Comparison of ENCODE assay signal across 27 mouse cellular contexts in the genomic region with DNA sequence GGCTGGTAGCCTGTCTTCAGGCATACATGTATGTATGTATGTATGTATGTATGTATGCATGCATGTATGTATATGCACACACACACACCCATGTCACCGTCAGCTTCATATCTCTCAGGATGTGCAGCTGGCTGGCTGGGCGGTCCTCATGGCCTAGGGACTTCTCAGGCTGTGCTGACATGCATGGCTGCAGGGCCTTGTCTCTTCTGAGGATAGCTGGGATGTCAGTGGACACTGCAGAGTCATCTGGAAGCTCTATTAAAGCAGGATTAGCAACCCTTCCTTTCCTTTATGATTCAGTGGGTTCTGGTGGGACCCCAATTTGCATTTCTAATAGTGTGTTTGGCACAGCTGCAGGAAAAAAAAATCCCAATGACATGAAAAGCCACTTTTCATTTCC.
A peak's percentile ranks its signal among the peaks of the same experiment; 100 is the strongest.
DNase-seq lines count a peak whose midpoint lies in the region; ATAC-seq lines count a peak whose summit lies in the region.
"Had no signal": no experiment of that assay in that cellular context is flagged by ENCODE, and none has a peak within 500 bp of the region (broad histone marks: within the 10 kb centered on the region; RNA-seq: fewer than 3 reads in every experiment).

No protein-coding gene starts in this region.

- no peaks in the 10 kb centered on the region for H3K9me3 ChIP-seq in heart, embryonic 10.5 days
- no peaks in the 10 kb centered on the region for H3K9me3 ChIP-seq in neural tube, embryonic 14.5 days (ENCODE audit: control insufficient read depth, low read length)
- no peaks in the 10 kb centered on the region for H3K9me3 ChIP-seq in midbrain, embryonic 14.5 days (ENCODE audit: control insufficient read depth, low read length)
- H3K9me3 ChIP-seq: heart, embryonic 12.5 days; kidney, embryonic 15.5 days; liver, embryonic 12.5 days; neural tube, embryonic 12.5 days had no signal

- no peak overlapping the region for H3K4me3 ChIP-seq in heart, embryonic 10.5 days
- no peak overlapping the region for H3K4me3 ChIP-seq in neural tube, embryonic 14.5 days (ENCODE audit: low read depth, low read length)
- no peak overlapping the region for H3K4me3 ChIP-seq in midbrain, embryonic 14.5 days (replicated peaks; ENCODE audit: low read depth, low read length)
- H3K4me3 ChIP-seq: erythroblast, embryonic 14.5 days; heart, embryonic 12.5 days; kidney, embryonic 15.5 days; layer of hippocampus, adult 2 months; liver, embryonic 12.5 days; neural tube, embryonic 12.5 days had no signal

- no peak overlapping the region for H3K9ac ChIP-seq in neural tube, embryonic 14.5 days (replicated peaks; ENCODE audit: low read depth, low read length)
- no peak overlapping the region for H3K9ac ChIP-seq in midbrain, embryonic 14.5 days (replicated peaks; ENCODE audit: low read length)
- H3K9ac ChIP-seq: heart, embryonic 12.5 days; kidney, embryonic 15.5 days; liver, embryonic 12.5 days; liver, postnatal 0 days; neural tube, embryonic 12.5 days had no signal

- ATAC-seq in neural tube, embryonic 14.5 days (ENCODE audit: low read depth): no peak; the same call in 1 of the 2 replicates
- ATAC-seq in midbrain, embryonic 14.5 days (ENCODE audit: low FRiP score, low TSS enrichment): peak; percentile 55; the same call in 1 of the 2 replicates
- ATAC-seq: inflammation-experienced regulatory T-cells, adult 6 months; liver, embryonic 12.5 days; liver, postnatal 0 days had no signal

- 88% methylated on average over 2 of the region's 2 CpGs for WGBS in heart, embryonic 10.5 days
- 72% methylated on average over 2 of the region's 2 CpGs for WGBS in neural tube, embryonic 14.5 days
- WGBS in midbrain, embryonic 14.5 days: 20% methylated on average over 2 of the region's 2 CpGs

- no peaks in the 10 kb centered on the region for H3K27me3 ChIP-seq in heart, embryonic 10.5 days (ENCODE audit: insufficient read depth, poor library complexity, severe bottlenecking)
- H3K27me3 ChIP-seq in neural tube, embryonic 14.5 days (ENCODE audit: control insufficient read depth, insufficient read depth, low read length): no peaks in the 10 kb centered on the region
- H3K27me3 ChIP-seq in midbrain, embryonic 14.5 days (ENCODE audit: control insufficient read depth, insufficient read depth, low read length): no peaks in the 10 kb centered on the region
- H3K27me3 ChIP-seq: heart, embryonic 12.5 days; kidney, embryonic 15.5 days; liver, embryonic 12.5 days; neural tube, embryonic 12.5 days had no signal

- no peaks in the 10 kb centered on the region for H3K4me1 ChIP-seq in heart, embryonic 10.5 days
- no peaks in the 10 kb centered on the region for H3K4me1 ChIP-seq in neural tube, embryonic 14.5 days (ENCODE audit: control insufficient read depth, insufficient read depth, low read length)
- peaks cover 10% of the 10 kb centered on the region for H3K4me1 ChIP-seq in midbrain, embryonic 14.5 days (ENCODE audit: control insufficient read depth, insufficient read depth, low read length)
- H3K4me1 ChIP-seq: kidney, embryonic 15.5 days; liver, embryonic 12.5 days; neural tube, embryonic 12.5 days had no signal

- no peaks in the 10 kb centered on the region for H3K36me3 ChIP-seq in heart, embryonic 10.5 days
- no peaks in the 10 kb centered on the region for H3K36me3 ChIP-seq in neural tube, embryonic 14.5 days (ENCODE audit: control insufficient read depth, insufficient read depth, low read length)
- no peaks in the 10 kb centered on the region for H3K36me3 ChIP-seq in midbrain, embryonic 14.5 days (ENCODE audit: control insufficient read depth, insufficient read depth, low read length)
- H3K36me3 ChIP-seq: G1E; heart, embryonic 12.5 days; kidney, embryonic 15.5 days; liver, embryonic 12.5 days; neural tube, embryonic 12.5 days had no signal

- H3K4me2 ChIP-seq in neural tube, embryonic 14.5 days (ENCODE audit: low read depth, low read length): no peak overlapping the region
- no peak overlapping the region for H3K4me2 ChIP-seq in midbrain, embryonic 14.5 days (ENCODE audit: low read length)
- H3K4me2 ChIP-seq: heart, embryonic 12.5 days; kidney, embryonic 15.5 days; liver, embryonic 12.5 days; neural tube, embryonic 12.5 days had no signal

- H3K27ac ChIP-seq in heart, embryonic 10.5 days: no peak overlapping the region
- H3K27ac ChIP-seq in neural tube, embryonic 14.5 days (ENCODE audit: low read depth, low read length): 0 out of 2 replicates have a peak overlapping the region, but pooled peaks have one; percentile 28
- peak overlapping the region; percentile 56 for H3K27ac ChIP-seq in midbrain, embryonic 14.5 days (replicated peaks; ENCODE audit: low read depth, low read length)
- H3K27ac ChIP-seq: kidney, embryonic 15.5 days; layer of hippocampus, adult 2 months; liver, embryonic 12.5 days; neural tube, embryonic 12.5 days had no signal

- DNase-seq in heart, adult 11 months: peak; percentile 56
- DNase-seq in heart, embryonic 10.5 days (ENCODE audit: low spot score): no peak
- no peak for DNase-seq in neural tube, embryonic 10.5 days (ENCODE audit: extremely low spot score, low spot score)
- peak; percentile 55 for DNase-seq in midbrain, embryonic 14.5 days
- no peak for DNase-seq in left cerebral cortex, adult 18-20 months (ENCODE audit: low spot score in 2 of 2)
- DNase-seq in T-cell, adult 2 months (ENCODE audit: low spot score): no peak
- DNase-seq: adrenal gland, postnatal 14 days; cerebellum, adult 18-20 months; cerebellum, postnatal 14 days; gastrocnemius, postnatal 25 days; heart, adult 18-20 months; heart, postnatal 4 days; kidney, adult 18-20 months; kidney, postnatal 25 days; liver, postnatal 0 days; lung, postnatal 36 days; thymus, adult 2 months; thymus, postnatal 36 days had no signal

Comparison
In these comparisons a context has a peak if more than half of its experiments do, and no peak if none do; other contexts are left out.
1. DNase-seq: peak in heart, adult 11 months (single experiment) and midbrain, embryonic 14.5 days (single experiment); none in heart, embryonic 10.5 days (single experiment), neural tube, embryonic 10.5 days (single experiment), left cerebral cortex, adult 18-20 months (0 of 2) and T-cell, adult 2 months (single experiment).